Mouse (Mus musculus) stomach, embryonic 16.5 days (tissue): ENCODE measurements around the gene Ttc7. TPM values are rescaled to one million over a fixed set of nuclear protein-coding genes. Genes with fewer than 3 reads are reported as not detected.

ENCODE experiments used
- ATAC-seq: fragments of 200-750 bp; cut with Nextera tagmentation; 2 replicates; pipeline ENCODE4 v1.8.0; 2017; ENCODE audit warnings: moderate number of reproducible peaks, moderate TSS enrichment; ENCODE audit not compliant: insufficient read depth, low FRiP score
- H3K27ac ChIP-seq: fragments of 300-500 bp; sonication (generic); 2 replicates; pipeline ENCODE4 v1.5.1; 2014; ENCODE audit warnings: low read length
- H3K27me3 ChIP-seq: fragments of 300-500 bp; sonication (generic); 2 replicates; pipeline ENCODE4 v1.6.1; 2014; ENCODE audit warnings: low read length, control low read depth, mixed read lengths; ENCODE audit not compliant: control insufficient read depth, insufficient read depth
- H3K36me3 ChIP-seq: fragments of 300-500 bp; sonication (generic); 2 replicates; pipeline ENCODE4 v1.6.1; 2014; ENCODE audit warnings: low read length; ENCODE audit not compliant: control insufficient read depth, insufficient read depth
- H3K4me1 ChIP-seq: fragments of 300-500 bp; sonication (generic); 2 replicates; pipeline ENCODE4 v1.6.1; 2014; ENCODE audit warnings: low read length, control low read depth, mixed read lengths; ENCODE audit not compliant: control insufficient read depth, insufficient read depth
- H3K4me2 ChIP-seq: fragments of 300-500 bp; sonication (generic); 2 replicates; pipeline ENCODE4 v1.6.1; 2014; ENCODE audit warnings: low read depth, low read length, mixed read lengths
- H3K4me3 ChIP-seq: fragments of 300-500 bp; sonication (generic); replicated peaks from 2 replicates; pipeline ENCODE4 v1.5.1; 2014; ENCODE audit warnings: mild to moderate bottlenecking, low read length
- H3K9ac ChIP-seq: fragments of 300-500 bp; sonication (generic); 2 replicates; pipeline ENCODE4 v1.6.1; 2014; ENCODE audit warnings: low read length
- H3K9me3 ChIP-seq: fragments of 300-500 bp; sonication (generic); replicated peaks from 2 replicates; pipeline ENCODE4 v1.6.1; 2016; ENCODE audit warnings: low read length, control low read depth; ENCODE audit not compliant: control insufficient read depth
- WGBS: fragments of 180-500 bp; shearing (Covaris S2); extraction: QIAGEN DNeasy Blood & Tissue Kit; methylation state at CpG from one replicate; pipeline ENCODE4 v1.1.7; 2014; 5-methylcytosine and 5-hydroxymethylcytosine counted together
- polyA plus RNA-seq: library from polyadenylated mRNA; unstranded; fragments of >200 nt; fragmentation: Nextera tagmentation; extraction: Ambion mirVana; gene quantifications from 2 replicates; pipeline ENCODE4 v1.2.1, GENCODE M21; 2015

Ttc7 gene
- polyA plus RNA-seq, 1 experiment from 2014 or later, result 11.1 TPM

DNA sequence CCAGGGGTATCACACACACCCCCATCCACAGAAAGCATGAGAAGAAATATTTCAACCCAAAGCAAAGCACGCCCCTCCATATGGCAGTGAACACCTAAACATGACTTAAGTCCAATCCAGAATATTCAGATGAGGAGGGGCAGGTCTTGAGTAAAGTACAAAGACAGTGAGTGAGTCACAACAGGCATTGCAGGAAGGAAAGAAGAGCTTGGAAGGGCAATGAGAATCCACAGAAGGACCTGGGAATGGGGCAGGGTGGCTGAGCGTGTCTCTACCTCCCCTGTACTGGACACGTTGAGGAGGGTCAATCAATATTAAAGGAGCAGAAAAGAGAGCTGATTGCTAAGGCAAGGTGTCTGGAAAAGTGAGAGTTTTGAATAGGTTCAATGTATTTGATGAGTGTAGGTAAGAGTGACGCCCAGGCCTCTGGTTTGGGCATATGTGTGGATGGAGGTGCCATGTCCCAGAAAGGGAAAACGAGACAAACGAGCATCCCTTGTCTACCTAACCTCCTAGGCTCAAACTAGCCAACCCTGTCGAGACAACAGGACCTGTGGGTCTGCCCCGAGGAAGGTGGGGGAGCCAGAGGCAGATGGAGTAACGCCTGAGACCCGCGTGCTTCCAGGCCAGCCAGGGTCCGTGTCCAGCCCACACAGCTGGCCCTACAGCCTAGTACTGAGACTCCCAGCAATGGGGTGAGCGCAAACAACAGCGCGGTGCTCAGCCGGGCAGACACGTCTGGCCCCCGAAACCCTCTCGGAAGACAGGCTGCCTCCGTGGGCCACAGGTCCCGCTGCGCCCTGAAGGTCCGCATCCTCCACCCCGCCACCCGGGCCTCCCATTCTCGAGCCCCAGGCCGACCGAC, 17.5 kb upstream of the Ttc7 start:
- peak overlapping the region; percentile 72 for H3K27ac ChIP-seq
- no peaks in the 10 kb centered on the region for H3K27me3 ChIP-seq
- 0 out of 2 replicates have a peak, but pooled peaks cover 3% of the 10 kb centered on the region for H3K9me3 ChIP-seq
- ATAC-seq, result peak; percentile 67; the same call in 1 of the 2 replicates
- peak overlapping the region; percentile 84 for H3K9ac ChIP-seq
- H3K4me3 ChIP-seq, result peak overlapping the region; percentile 65
- WGBS, result 5% methylated on average over 28 of the region's 28 CpGs
- peaks cover 3% of the 10 kb centered on the region; the same call in 1 of the 2 replicates for H3K36me3 ChIP-seq
- peak overlapping the region; percentile 85 for H3K4me2 ChIP-seq
- H3K4me1 ChIP-seq, result peaks cover 10% of the 10 kb centered on the region

DNA sequence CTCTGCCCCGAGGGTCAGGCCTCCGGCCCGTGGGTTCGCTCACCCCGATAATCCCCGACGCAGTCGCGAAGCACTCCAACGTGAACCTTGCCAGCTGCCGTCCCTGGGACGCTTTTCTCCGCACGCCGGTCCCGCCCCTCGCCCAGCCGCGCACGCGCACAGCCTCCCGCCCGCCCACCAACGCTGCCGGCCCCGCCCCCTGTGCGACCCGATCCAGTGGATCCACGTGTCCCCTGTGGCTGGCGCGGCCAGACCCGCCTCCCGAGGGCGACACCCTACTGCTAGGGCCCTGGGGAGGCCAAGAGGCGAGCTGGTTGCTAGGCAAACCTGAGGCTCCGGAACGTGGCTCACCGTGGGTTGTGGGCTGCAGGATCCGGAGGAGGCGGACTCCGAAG, 16.9 kb upstream of the Ttc7 start, which contains the start of gene Mcfd2:
TSS of gene Mcfd2 (minus strand) at position 144 of the 395 bp plus-strand sequence.
- peak; percentile 97 for ATAC-seq
- Histone ChIP-seq H3K4me3 (peak within 1 kb of the TSS; percentile 65), H3K4me2 (peak within 1 kb of the TSS; percentile 85), H3K9ac (peak within 1 kb of the TSS; percentile 84), H3K9me3 (0 out of 2 replicates have a peak, but pooled peaks cover 3% of the 10 kb centered on the region), H3K27me3 (no peaks in the 10 kb centered on the region), H3K4me1 (peaks cover 10% of the 10 kb centered on the region), H3K36me3 (no peaks in the 10 kb centered on the region), H3K27ac (peak within 1 kb of the TSS; percentile 72)
- WGBS, result under 1% methylated on average over 41 of the region's 41 CpGs

DNA sequence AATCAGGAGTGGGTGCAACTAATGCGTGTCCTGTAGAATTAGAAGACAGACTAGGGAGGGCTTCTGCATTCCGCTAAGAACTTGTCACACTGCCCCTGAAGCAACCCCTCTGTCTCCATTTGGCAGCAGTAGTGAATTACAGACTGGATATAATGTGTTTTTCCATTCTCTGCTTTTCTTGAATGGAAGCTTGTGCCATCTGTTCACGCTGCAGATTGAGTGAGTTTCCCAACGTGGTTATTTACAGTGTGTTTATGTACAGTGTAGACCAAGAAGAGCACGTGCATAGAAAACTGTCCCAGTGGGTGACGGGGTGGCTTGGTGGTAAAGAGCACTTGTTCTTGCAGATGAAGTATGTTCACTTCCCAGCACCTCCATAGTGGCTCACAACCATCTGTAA, 13.2 kb upstream of the Ttc7 start:
- no peak overlapping the region for H3K9ac ChIP-seq
- ATAC-seq, result no peak
- WGBS, result 62% methylated on average over 6 of the region's 6 CpGs

DNA sequence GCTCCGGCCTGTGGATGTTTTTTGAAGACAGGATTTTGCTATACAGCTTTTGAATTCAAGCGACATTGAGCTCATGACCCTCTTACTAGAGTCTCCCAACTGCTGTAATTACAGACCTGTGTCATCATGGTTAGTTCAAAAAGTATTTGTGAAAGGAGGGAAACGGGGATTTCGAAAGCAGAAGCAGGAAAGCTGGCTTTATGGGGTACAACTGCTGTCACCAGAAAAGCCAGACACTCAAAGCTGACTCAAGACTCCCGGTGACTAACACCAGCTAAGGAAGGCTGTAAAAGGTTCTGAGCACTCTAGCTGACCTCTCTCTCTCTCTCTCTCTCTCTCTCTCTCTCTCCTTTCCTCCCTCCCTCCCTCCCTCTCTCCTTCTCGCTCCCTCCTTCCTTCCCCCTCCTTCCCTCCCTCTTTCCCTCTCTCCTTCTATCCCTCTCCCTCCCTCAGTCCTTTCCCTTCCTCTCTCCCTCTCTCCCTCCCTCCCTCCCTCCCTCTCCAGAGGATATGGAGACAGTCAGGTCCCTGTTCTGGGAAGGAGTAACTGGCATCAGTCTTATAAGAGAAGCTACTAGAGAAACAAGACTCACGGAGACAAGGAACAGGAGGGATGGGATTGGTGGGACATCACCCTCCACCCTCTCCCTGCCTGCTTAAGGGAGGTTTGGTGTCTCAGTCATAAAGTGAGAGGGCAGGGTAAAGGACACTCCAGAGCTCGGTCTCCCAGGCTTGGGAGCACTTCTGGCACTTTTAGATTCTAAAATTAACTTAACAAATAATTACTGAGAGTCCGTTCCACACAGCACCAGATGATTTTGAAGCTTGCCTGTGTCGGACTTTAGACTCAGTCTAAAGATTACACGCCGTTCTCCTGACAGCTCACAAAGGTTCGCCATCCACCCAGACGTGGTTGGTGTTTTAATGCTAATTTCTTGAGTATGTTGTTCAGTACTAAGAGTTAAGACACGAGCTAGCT, 7.0 kb upstream of the Ttc7 start:
- no peak overlapping the region for H3K27ac ChIP-seq
- no peak overlapping the region for H3K4me2 ChIP-seq
- H3K4me1 ChIP-seq, result no peaks in the 10 kb centered on the region
- no peak overlapping the region for H3K4me3 ChIP-seq
- no peaks in the 10 kb centered on the region for H3K27me3 ChIP-seq
- ATAC-seq, result no peak; the same call in 1 of the 2 replicates
- H3K9ac ChIP-seq, result no peak overlapping the region
- H3K36me3 ChIP-seq, result no peaks in the 10 kb centered on the region
- WGBS, result 51% methylated on average over 14 of the region's 15 CpGs
- no peaks in the 10 kb centered on the region for H3K9me3 ChIP-seq

More for the DNA sequence above, 13.2 kb upstream of the Ttc7 start:
- Histone ChIP-seq H3K27ac (no peak overlapping the region), H3K9me3 (no peaks in the 10 kb centered on the region), H3K4me1 (peaks cover 7% of the 10 kb centered on the region), H3K27me3 (no peaks in the 10 kb centered on the region), H3K4me2 (no peak overlapping the region), H3K4me3 (no peak overlapping the region), H3K36me3 (no peaks in the 10 kb centered on the region)

DNA sequence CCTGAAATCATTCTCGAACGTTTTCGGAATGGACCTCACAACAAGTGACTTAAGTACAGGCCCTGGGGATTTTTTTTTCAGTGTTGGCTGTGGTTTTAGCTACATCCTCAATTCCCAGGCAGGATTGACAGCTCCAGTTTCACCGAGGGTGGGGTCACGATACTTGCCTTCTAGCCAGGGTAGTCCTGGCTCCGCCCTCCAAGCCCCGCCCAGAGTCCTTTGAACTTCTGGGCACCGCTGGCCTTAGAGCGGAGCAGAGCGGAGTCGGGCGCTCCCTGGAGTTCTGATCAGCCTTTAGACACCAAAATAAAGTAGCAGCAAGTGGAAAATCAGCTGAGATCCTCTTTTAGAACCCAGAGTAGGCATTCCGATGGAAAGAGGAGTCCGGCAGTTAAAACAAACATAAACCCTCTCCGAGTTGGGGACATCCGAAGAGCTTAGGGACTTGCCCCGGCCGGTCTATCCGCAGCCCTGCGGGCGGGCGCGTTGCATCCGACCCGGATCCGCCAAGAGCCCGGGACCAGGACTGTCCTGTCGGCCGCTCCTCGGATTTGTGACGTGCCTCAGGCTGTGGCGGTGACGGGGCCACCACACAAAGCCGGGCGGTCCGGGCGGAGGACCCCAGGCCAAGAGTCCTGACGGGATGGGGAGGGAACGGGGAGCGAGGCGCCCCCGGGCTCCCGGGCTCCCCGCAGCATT, 530 bp upstream of the Ttc7 start:
- peak overlapping the region; percentile 76 for H3K4me3 ChIP-seq
- H3K36me3 ChIP-seq, result no peaks in the 10 kb centered on the region
- H3K9ac ChIP-seq, result peak overlapping the region; percentile 94
- ATAC-seq, result peak; percentile 87
- no peaks in the 10 kb centered on the region for H3K27me3 ChIP-seq
- WGBS, result under 1% methylated on average over 39 of the region's 44 CpGs
- H3K4me2 ChIP-seq, result peak overlapping the region; percentile 95
- no peaks in the 10 kb centered on the region for H3K9me3 ChIP-seq
- H3K27ac ChIP-seq, result peak overlapping the region; percentile 95
- H3K4me1 ChIP-seq, result peaks cover 11% of the 10 kb centered on the region

DNA sequence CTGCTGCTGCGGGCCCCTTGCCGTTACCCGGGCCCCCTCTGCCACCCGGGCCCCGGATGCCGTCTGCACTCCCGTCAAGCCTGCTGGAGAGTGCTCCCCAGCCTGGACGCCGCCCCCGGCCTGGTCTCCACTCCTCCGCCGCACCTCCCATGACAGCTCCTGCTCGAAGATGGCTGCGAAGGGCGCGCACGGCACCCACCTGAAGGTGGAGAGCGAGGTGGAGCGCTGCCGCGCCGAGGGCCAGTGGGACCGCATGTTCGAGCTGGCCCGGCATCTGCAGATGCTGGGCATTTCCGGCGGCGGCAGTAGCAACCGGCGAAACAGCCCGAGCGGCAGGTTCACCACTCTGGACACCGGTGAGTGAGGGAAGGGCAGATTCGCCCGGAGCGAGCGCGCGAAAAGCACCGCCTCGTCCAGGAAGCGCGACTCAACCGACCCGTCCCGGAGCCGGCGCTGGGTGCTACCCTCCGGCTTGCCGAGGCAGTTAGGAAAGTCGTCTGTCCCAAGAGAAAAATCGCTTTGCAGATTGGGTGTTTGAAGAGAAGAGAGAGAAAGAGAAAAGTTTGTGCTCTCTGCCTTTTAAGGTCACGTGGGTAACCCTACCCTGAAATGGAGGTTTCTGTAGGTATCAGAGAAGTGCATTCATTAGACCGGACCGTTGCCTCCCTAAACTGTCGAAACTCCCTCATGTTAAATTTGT, 519 bp downstream of the Ttc7 start:
- peaks cover 11% of the 10 kb centered on the region for H3K4me1 ChIP-seq
- peak overlapping the region; percentile 95 for H3K27ac ChIP-seq
- under 1% methylated on average over 56 of the region's 56 CpGs for WGBS
- no peaks in the 10 kb centered on the region for H3K27me3 ChIP-seq
- ATAC-seq, result peak; percentile 38
- no peaks in the 10 kb centered on the region for H3K36me3 ChIP-seq
- H3K9ac ChIP-seq, result peak overlapping the region; percentile 84
- no peaks in the 10 kb centered on the region for H3K9me3 ChIP-seq
- H3K4me3 ChIP-seq, result peak overlapping the region; percentile 76
- H3K4me2 ChIP-seq, result peak overlapping the region; percentile 95

DNA sequence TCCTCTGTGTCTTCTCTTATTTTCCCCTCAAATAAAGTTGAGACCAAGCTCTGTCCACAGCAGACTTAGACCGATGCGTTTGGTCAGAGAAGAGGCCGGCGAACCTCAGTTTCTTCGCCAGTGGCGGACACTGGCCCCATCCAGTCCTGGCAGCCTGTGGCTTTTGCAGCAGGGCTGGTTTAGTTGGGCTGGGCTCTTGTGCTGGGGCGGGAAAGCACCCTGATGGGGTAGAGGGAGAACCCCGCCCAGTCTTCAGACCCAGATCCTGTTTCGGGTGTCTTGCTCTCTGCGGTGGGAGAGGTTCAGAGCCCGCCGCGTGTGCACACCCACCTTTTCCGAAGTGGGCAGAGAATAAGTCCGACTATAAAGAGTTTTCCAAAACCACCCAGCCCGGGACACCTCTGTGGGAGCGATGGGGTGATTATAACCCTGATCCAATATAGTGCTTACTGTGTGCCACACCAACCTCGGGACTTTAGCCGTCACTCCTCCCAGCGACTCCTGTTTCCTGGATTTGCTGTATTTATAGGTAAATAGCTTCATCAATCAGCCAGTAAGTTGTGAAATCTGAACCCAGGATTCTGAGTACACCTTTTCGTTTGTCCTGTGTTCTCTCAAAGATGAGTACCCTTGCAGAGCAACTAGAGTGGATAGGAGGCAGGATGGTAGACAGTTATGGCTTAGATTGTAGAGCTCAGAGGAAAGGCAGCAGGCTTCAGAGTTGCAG, 1.2 kb downstream of the Ttc7 start:
- peak overlapping the region; percentile 84 for H3K9ac ChIP-seq
- peaks cover 11% of the 10 kb centered on the region for H3K4me1 ChIP-seq
- H3K36me3 ChIP-seq, result no peaks in the 10 kb centered on the region
- H3K4me3 ChIP-seq, result peak overlapping the region; percentile 76
- H3K27ac ChIP-seq, result peak overlapping the region; percentile 95; the same call in 1 of the 2 replicates
- peak overlapping the region; percentile 95 for H3K4me2 ChIP-seq
- no peaks in the 10 kb centered on the region for H3K27me3 ChIP-seq
- WGBS, result 12% methylated on average over 21 of the region's 21 CpGs
- no peaks in the 10 kb centered on the region for H3K9me3 ChIP-seq
- ATAC-seq, result no peak
